Mouse (Mus musculus) macrophage (primary cell): ENCODE results near the gene Mafb. TPM values are rescaled to one million over a fixed set of nuclear protein-coding genes. Genes with fewer than 3 reads are reported as not detected.

Experiments used
- H3K27ac ChIP-seq: fragments of 350-480 bp; formaldehyde crosslinking; 2 replicates; pipeline ENCODE4 v1.9.0; 2021
- H3K36me3 ChIP-seq: fragments of 350-480 bp; formaldehyde crosslinking; 2 replicates; pipeline ENCODE4 v1.9.0; 2021; ENCODE audit errors: inconsistent target
- H3K4me3 ChIP-seq: fragments of 350-480 bp; formaldehyde crosslinking; 2 replicates; pipeline ENCODE4 v1.9.0; 2021; ENCODE audit errors: inconsistent target
- H3K79me2 ChIP-seq: fragments of 350-480 bp; formaldehyde crosslinking; 2 replicates; pipeline ENCODE4 v1.9.0; 2021; ENCODE audit errors: inconsistent target
- WGBS: methylation state at CpG from one replicate; pipeline ENCODE4 v1.1.7; 2026; ENCODE audit warnings: inconsistent platforms; ENCODE audit not compliant: missing documents; 5-methylcytosine and 5-hydroxymethylcytosine counted together
- polyA plus RNA-seq: library from polyadenylated mRNA; stranded (reverse); fragments of 250-400 nt; gene quantifications from 3 replicates; pipeline ENCODE4 v1.2.4, GENCODE M21; 2018; ENCODE audit warnings: inconsistent platforms
- total RNA-seq, 78 experiments: library from RNA; depleted of rRNA; stranded (reverse); fragments of 250-400 nt; gene quantifications; 1 replicate in 9 of 78; 2 replicates in 24 of 78; 3 replicates in 43 of 78; 4 replicates in 2 of 78; pipeline ENCODE4 v1.2.4; 2018; ENCODE audit warnings: inconsistent platforms in 56 of 78

Gene Mafb
- total RNA-seq (2018; cell fraction: chromatin; rRNA removed) = 10 to 100 TPM in 25 of 26 experiments, 1 to 10 TPM in 1; 3.6 to 89.4 (median 26.0) TPM
- 100 to 1,000 TPM in 11 of 26 experiments, 10 to 100 TPM in 15; 23.5 to 155 (median 91.4) TPM for total RNA-seq (2018; cell fraction: cytosol; rRNA removed)
- total RNA-seq (2018; cell fraction: nucleus; rRNA removed) = 100 to 1,000 TPM in 6 of 26 experiments, 10 to 100 TPM in 20; 13.9 to 147 (median 72.0) TPM
- polyA plus RNA-seq = 65.1 to 129 TPM (median 106 TPM) in 3 replicates

DNA sequence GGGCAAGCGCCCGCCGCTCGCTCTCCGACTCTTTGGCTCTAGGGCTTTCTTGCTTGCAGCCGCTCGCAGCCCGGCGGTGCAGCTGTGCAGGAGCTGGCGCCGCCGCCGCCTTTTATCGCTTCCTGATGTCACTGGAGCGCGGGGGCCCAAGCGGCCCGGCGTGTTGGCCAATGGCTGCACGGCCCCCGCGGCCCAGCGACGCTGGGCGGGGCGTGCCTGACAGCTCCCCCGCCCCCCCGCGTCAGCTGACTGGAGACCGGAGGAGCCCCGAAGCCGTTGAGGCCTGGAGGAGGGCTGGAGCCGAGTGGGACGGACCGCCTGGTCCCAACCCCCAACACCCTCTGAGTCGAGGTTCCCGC, at the start of gene Mafb:
TSS of gene Mafb (minus strand) at position 86 of the 359 bp plus-strand sequence.
- H3K4me3 ChIP-seq = peak within 1 kb of the TSS; percentile 83
- H3K27ac ChIP-seq = peak within 1 kb of the TSS; percentile 63
- H3K79me2 ChIP-seq = peaks cover 37% of the 10 kb centered on the region
- no peaks in the 10 kb centered on the region for H3K36me3 ChIP-seq
- WGBS = 1% methylated on average over 26 of the region's 37 CpGs

DNA sequence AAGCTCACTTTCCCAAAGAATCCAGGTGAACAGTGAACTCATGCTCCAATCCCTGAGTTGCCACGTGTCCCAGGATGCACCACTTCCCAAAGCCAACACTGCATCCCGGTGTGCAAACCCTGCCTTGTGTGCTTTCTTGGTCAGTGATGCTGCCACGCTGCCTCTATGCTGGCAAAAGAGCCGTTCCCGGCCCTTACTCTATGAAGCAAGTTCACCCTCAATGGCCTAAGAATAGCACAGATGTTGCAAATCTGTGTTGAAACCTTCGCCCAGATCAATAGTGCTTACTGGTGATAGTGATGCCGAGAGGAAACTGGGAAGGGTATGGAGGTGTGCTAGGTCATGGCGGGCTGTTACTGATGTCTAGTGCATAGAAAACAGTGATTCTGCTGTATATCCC, 48.3 kb upstream of the Mafb start:
- WGBS = 97% methylated on average over 8 of the region's 8 CpGs
- H3K79me2 ChIP-seq = no peaks in the 10 kb centered on the region
- no peaks in the 10 kb centered on the region for H3K36me3 ChIP-seq
- H3K4me3 ChIP-seq = no peak overlapping the region
- H3K27ac ChIP-seq = no peak overlapping the region

DNA sequence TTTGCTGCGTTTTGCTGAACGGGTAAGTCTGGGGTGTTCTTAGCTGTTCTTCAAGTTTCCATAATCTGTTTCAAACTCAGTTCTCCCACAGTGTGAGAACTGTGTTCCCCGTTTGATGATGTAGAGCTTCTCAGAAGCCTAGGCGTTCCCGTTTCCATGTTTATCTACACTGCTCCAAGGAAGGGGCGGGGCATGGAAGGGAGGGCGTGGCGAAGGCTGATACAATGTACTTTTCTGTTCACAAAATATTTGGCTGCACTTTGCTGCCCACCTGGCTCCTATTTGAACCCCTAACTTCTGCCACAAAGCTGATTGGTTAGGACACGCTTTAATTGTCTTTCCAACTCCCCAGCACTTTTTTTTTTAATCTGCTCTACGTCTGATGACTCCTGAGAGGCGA, 47.9 kb upstream of the Mafb start:
- 94% methylated on average over 10 of the region's 11 CpGs for WGBS
- Histone ChIP-seq H3K79me2 (no peaks in the 10 kb centered on the region), H3K4me3 (no peak overlapping the region), H3K27ac (no peak overlapping the region), H3K36me3 (no peaks in the 10 kb centered on the region)

DNA sequence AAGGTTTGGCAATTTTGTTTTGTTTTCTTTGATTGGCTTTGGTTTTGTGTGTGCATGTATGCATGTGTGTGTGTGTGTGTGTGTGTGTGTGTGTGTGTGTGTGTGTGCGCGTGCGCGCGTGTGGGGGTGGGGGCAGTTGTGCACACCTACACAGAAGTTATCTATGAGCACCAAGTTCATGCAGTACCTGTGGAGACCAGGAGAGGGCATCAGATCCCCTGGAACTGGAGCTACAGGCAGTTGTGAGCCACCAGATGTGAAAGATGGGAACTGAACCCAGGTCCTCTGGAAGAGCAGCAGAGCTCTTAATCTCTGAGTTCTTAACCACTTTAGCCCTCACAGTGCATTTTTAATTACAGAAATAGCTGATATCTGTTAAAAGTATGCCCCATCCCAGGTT, 47.1 kb upstream of the Mafb start:
- no peaks in the 10 kb centered on the region for H3K79me2 ChIP-seq
- no peak overlapping the region for H3K27ac ChIP-seq
- no peak overlapping the region for H3K4me3 ChIP-seq
- H3K36me3 ChIP-seq = no peaks in the 10 kb centered on the region
- 92% methylated on average over 5 of the region's 5 CpGs for WGBS

DNA sequence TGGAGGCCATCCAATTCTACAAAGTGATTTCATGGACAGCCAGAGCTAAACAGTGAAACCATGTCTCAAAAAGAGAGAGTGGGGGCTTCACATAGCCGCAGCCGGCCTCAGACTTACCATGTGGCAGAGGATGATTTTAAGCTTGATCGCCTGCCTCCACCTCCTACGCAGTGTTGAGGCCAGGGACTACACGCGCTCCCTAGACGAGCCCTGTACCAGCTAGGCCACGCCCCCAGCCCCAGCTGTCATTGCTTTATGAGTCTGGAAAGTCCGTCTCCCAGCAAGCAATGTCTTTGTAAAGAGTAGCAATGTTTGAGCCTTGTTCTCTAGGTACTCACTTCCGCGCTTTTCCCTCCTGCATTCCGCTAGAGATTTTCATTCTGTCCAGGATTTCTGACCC, 46.2 kb upstream of the Mafb start:
- H3K4me3 ChIP-seq = no peak overlapping the region
- no peaks in the 10 kb centered on the region for H3K36me3 ChIP-seq
- no peak overlapping the region for H3K27ac ChIP-seq
- 68% methylated on average over 12 of the region's 12 CpGs for WGBS
- H3K79me2 ChIP-seq = no peaks in the 10 kb centered on the region

DNA sequence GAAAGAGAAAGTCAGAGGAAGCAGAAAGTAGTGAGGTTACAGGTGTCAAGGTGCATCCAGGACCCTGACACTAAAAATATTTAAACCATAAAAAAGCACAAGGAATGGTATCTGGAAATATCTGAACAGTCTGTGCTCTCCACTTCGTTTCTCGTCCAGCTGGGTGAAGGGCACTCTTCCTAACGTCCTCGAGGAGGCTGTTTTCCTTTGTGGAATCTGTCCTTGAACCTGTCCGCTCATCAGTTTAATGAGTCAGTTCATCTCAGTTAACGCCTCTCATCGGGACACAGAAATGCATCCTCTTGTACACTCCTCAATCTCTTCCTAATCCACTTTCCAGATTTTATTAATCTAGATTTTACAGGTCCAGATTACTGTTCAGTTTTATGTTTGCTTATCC, 44.6 kb upstream of the Mafb start:
- WGBS = 73% methylated on average over 7 of the region's 7 CpGs
- Histone ChIP-seq H3K4me3 (no peak overlapping the region), H3K79me2 (no peaks in the 10 kb centered on the region), H3K27ac (no peak overlapping the region), H3K36me3 (no peaks in the 10 kb centered on the region)

DNA sequence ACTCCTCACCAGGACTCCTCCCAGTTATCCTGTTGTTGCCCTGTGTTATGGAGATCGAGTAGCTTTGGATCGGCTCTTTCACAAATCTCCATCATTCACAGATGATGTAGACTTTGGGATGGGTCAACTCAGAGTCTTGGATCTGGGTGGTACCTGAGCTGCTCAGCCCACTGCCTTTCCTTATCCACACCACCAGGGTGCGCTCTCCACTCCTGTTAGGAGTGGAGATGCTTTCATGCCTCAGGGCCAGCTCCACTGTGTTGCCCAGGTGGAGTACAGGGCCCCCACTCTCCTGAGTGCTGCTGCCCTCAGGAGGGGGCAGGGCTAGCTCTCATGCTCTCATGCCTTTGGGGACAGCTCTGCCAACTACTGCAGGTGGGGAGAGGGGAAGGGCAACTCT, 40.9 kb upstream of the Mafb start:
- WGBS = 91% methylated on average over 3 of the region's 3 CpGs
- Histone ChIP-seq H3K79me2 (no peaks in the 10 kb centered on the region), H3K27ac (no peak overlapping the region), H3K36me3 (no peaks in the 10 kb centered on the region), H3K4me3 (no peak overlapping the region)

DNA sequence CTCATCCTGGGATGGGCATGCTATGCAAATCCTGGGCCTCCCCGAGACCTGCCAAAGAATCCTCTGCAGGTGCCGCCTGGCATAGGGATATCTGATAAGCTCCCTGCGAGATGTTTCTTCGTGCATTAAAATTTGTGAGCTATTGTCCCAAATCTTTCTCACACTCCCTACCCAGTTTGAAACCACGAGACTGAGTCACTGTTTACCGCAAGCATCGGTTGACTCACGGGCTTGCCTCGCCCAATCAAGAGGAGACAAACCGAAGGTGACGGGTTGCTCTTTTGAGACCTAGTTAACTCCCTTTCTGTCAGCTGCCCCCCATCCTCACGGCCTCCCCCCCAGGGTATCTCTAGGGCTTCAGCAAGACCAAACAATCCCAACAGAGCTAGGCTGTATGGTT, 30.9 kb upstream of the Mafb start:
- Histone ChIP-seq H3K36me3 (no peaks in the 10 kb centered on the region), H3K79me2 (no peaks in the 10 kb centered on the region), H3K4me3 (no peak overlapping the region), H3K27ac (no peak overlapping the region)
- WGBS = 78% methylated on average over 12 of the region's 12 CpGs

DNA sequence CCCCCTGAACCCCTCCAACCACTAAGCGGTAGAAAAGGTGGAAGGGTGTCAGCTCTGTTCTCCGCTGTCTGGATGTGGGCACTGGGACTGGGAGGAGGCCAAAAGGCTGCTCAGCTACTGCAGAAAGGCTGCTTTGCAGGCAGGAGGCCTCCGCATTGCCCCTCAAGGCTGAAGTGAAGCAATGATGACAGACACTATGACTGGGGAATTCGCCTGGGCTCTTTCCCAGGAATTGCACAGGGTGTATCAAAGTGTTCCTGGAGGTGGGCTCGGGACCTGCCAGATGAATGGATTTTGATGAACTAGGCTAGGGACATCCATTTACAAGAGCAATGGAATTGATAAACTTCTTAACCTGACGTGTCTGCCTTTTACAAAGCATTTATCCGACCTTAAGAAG, 27.9 kb upstream of the Mafb start:
- H3K36me3 ChIP-seq = no peaks in the 10 kb centered on the region
- H3K4me3 ChIP-seq = no peak overlapping the region
- no peak overlapping the region for H3K27ac ChIP-seq
- no peaks in the 10 kb centered on the region for H3K79me2 ChIP-seq
- WGBS = 86% methylated on average over 7 of the region's 7 CpGs

DNA sequence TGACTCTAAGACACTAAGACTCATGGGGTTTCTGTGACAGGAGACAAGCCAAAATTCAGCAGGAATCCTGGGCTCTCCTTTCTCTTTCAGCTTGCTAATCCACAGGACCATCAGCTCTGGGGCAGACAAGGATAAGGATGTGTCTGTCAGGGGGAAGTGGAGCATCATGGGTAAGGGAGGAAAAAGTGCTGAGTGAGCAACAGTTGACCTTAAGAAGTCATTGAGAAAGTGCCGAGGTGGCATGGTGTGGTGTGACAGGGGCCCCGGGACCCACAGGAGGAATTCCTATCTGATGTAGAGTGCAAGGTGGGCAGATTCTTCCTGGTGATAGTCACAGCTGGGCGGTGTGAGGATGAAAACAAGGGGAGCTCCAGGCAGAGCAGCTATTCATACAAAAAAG, 25.8 kb upstream of the Mafb start:
- Histone ChIP-seq H3K79me2 (no peaks in the 10 kb centered on the region), H3K4me3 (no peak overlapping the region), H3K27ac (no peak overlapping the region), H3K36me3 (no peaks in the 10 kb centered on the region)
- 59% methylated on average over 3 of the region's 3 CpGs for WGBS

DNA sequence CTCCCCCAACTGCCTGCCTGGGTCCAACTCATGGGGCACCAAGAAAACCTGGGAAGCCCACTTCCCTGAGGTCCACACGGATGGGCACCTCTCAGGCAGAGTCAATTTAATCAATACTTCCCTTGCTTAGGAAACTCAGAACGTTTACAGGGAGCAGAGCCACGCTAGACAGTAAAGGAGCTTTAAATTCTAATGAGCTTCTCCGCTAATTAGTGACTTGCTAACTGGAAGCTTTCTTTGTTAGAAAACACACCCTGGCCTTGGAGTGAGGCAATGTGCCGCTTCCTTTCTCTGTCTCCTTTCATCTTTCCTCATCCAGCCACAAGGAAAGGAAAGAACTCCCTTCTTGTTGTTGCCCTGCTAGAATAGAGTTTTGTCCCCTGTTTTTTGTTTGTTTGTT, 21.7 kb upstream of the Mafb start:
- H3K27ac ChIP-seq = no peak overlapping the region
- H3K36me3 ChIP-seq = no peaks in the 10 kb centered on the region
- H3K79me2 ChIP-seq = no peaks in the 10 kb centered on the region
- H3K4me3 ChIP-seq = no peak overlapping the region
- WGBS = 34% methylated on average over 5 of the region's 5 CpGs

DNA sequence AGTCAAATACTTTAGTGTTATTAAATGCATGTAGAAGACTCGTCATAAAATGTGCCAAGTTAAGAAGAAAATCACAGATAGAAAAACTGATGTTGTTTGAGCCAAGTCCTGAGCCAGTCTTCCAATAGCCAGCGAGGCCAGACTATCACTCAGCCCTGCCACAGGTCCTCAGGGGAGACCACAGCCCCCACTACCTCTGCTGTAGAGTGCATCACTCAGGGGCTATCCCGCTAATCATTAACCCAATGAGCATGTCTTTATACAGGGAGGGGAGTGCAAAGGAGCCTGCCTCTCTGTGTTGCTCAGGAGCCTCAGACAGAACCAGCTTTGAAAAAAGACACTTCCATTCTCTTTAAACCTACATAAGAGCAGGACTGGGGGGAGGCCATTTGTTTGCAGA, 16.6 kb upstream of the Mafb start:
- Histone ChIP-seq H3K79me2 (no peaks in the 10 kb centered on the region), H3K36me3 (no peaks in the 10 kb centered on the region), H3K4me3 (no peak overlapping the region), H3K27ac (no peak overlapping the region)
- WGBS = 81% methylated on average over 3 of the region's 3 CpGs

DNA sequence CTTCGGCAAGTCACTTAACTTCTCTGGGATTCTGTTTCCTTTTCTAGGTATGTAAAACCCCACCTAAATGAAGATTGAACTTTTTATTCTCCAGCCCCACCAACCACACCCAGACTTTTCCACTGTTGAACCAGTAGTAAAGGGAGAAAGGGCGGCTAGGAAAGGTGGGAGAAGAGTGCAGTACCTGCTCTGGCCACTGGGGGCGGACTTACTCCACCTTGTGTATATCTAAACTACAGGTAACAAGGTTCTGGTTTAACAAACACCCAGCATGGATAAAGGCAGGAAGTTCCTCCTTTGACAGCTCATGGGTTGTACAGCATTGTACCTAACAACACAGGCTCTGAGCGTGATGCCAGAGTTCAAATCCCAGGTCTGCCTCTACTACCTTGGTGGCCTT, 11.4 kb upstream of the Mafb start:
- Histone ChIP-seq H3K79me2 (no peaks in the 10 kb centered on the region), H3K27ac (no peak overlapping the region), H3K36me3 (no peaks in the 10 kb centered on the region), H3K4me3 (no peak overlapping the region)
- WGBS = 47% methylated on average over 4 of the region's 4 CpGs

DNA sequence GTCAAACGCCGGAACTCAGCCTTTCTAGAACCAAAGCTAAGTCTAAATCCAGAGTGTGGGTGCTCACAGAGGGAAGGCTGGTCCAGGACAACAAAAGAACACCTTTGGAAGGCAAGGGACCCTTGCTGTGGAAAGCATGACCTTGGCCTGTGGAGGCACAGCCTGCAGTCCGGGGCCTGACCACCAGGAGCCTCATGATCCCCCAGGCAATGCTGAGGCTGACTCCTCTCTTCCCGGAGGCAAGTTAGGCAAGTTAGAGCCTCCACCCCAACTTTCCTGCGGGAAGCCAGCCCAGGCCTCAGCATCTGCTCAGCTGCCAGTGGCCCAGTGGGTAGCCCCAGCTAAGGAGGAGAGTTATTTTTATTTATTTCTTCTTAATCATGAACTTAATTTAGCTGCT, 9.4 kb upstream of the Mafb start:
- Histone ChIP-seq H3K79me2 (no peaks in the 10 kb centered on the region), H3K27ac (no peak overlapping the region), H3K36me3 (no peaks in the 10 kb centered on the region), H3K4me3 (no peak overlapping the region)
- 58% methylated on average over 5 of the region's 5 CpGs for WGBS

DNA sequence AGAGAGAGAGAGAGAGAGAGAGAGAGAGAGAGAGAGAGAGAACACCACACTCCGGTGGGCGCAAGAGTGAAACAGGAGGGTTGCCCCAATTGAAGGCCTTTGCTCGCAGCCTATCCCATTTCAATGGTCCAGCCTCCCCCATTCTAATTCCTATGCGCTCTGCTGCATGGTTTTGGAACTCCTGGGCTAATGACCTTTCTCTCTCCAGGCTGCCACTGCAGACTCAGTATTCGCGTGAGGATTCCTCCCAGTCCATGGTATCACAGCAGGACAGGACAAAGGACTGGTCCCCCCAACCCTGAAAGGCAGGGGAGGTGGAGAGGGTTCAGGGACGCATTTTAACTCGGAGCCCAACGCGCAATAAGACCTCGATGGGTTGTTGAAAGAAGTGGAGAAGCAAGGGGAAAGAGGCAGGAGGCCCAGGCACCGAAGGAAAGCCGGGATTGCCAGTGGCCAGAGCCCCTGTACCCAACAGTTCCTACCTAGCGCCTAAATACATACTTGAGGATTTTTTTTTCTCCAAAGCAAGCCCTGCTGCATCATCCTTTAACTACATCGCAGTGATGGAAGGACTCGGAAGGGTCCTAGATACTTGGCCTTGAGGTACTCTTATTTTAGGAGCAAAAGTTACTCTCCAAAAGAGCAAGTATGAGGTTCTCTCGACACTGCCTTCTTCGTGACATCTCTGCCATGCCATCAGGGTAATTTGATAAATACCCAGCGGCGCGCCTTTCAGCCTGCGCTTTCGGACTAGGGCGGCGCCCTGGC, 3.0 kb upstream of the Mafb start:
- Histone ChIP-seq H3K4me3 (no peak overlapping the region), H3K36me3 (no peaks in the 10 kb centered on the region), H3K27ac (no peak overlapping the region), H3K79me2 (peaks cover 16% of the 10 kb centered on the region)
- WGBS = 17% methylated on average over 25 of the region's 25 CpGs
